Mouse (Mus musculus): ENCODE data around the gene Olfr1228.

Olfr1228 gene

GRCm38 (mm10) chr2:89253962-89254361, at the start of gene Olfr1228:
TSS of gene Olfr1228 (minus strand) at chr2:89254062.
- no peak for DNase-seq

- no peak for DNase-seq
These were observed 43.3 kb upstream of the Olfr1228 start, which contains the start of gene Olfr1230 for GRCm38 (mm10) chr2:89297168-89297567. TSS of gene Olfr1230 (minus strand) at chr2:89297268.

- DNase-seq = no peak
These were observed 34.1 kb upstream of the Olfr1228 start, which contains the start of gene Olfr1229 for GRCm38 (mm10) chr2:89287914-89288313. TSS of gene Olfr1229 (minus strand) at chr2:89288014.

- no peak for DNase-seq
These were observed 53.9 kb downstream of the Olfr1228 start, which contains the start of gene Olfr1226 for GRCm38 (mm10) chr2:89199948-89200347. TSS of gene Olfr1226 (minus strand) at chr2:89200048.

All from thymus, postnatal 36 days (tissue).